Mouse (Mus musculus) spleen, adult 10 weeks (tissue): ENCODE results near the gene Hus1. TPM values are rescaled to one million over a fixed set of nuclear protein-coding genes. Genes with fewer than 3 reads are reported as not detected.

Experiments used
- polyA plus RNA-seq: library from polyadenylated mRNA; stranded (reverse); fragments of 350-450 nt; fragmentation: Illumina TruSeq; extraction: RNeasy Lipid Tissue Mini Kit (QIAGEN cat#74804); gene quantifications from one replicate; pipeline ENCODE4 v1.2.3, GENCODE M21; 2015; ENCODE audit warnings: low replicate concordance; ENCODE audit not compliant: insufficient read depth

The Hus1 gene
- polyA plus RNA-seq, result 17.5 TPM

GRCm38 (mm10) chr11:9010853-9011339 lies at the start of gene Hus1:
Gene Hus1 (minus strand): TSS chr11:9011191.

GRCm38 (mm10) chr11:9048703-9049060 lies 37.7 kb upstream of the Hus1 start, which contains the start of gene Sun3:
Gene Sun3 (minus strand): TSS chr11:9048991.

GRCm38 (mm10) chr11:9048011-9048702 lies 37.2 kb upstream of the Hus1 start, which contains the start of gene Gm11992:
Gene Gm11992 (plus strand): TSS chr11:9048594.

GRCm38 (mm10) chr11:8973166-8973565 lies 37.8 kb downstream of the Hus1 start, which contains the start of gene Pkd1l1:
Gene Pkd1l1 (minus strand): TSS chr11:8973266.

Other genes starting within 250 kb of the Hus1 start
- gene Pkd1l1, start 37.9 kb downstream of the Hus1 start, polyA plus RNA-seq, result 0.06 TPM
- not detected for gene Gm11992, start 37.4 kb upstream of the Hus1 start, polyA plus RNA-seq
- not detected for gene Sun3, start 37.8 kb upstream of the Hus1 start, polyA plus RNA-seq
- 3.5 TPM for gene Upp1, start 106.9 kb upstream of the Hus1 start, polyA plus RNA-seq
- gene Abca13, start 180.8 kb upstream of the Hus1 start, polyA plus RNA-seq, result 0.04 TPM